In genomic region chr2:25286837-25287636, GRCm38 (mm10) we compare ENCODE assay signal across 12 mouse cellular contexts. TPM values are rescaled to one million over a fixed set of nuclear protein-coding genes. Genes with fewer than 3 reads are reported as not detected.
DNase-seq lines count a peak whose midpoint lies in the region; ATAC-seq and TF ChIP-seq lines count a peak whose summit lies in the region.
"Had no signal": no experiment of that assay in that cellular context is flagged by ENCODE, and none has a peak within 500 bp of the region (broad histone marks: within the 10 kb centered on the region; RNA-seq: fewer than 3 reads in every experiment).

No protein-coding gene starts in this region.

- H3K27me3 ChIP-seq in small intestine, adult 2 months (ENCODE audit: control insufficient read depth, insufficient read depth, low read length), result peaks cover 5% of the 10 kb centered on the region

- no peak for ATAC-seq in cerebellum, adult (ENCODE audit: insufficient number of reproducible peaks, low FRiP score, low TSS enrichment)
- ATAC-seq in megakaryocyte, adult 5-6 weeks (ENCODE audit: poor library complexity, severe bottlenecking), result no peak

- H3K36me3 ChIP-seq in small intestine, adult 2 months (ENCODE audit: control insufficient read depth, insufficient read depth, low read length), result peaks cover 22% of the 10 kb centered on the region

- peak; percentile 68 for DNase-seq in cerebellum, adult 11-12 months
- peak; percentile 29 for DNase-seq in ovary, postnatal 36 days (ENCODE audit: low spot score)
- DNase-seq in ovary, adult 18-20 months (ENCODE audit: low spot score), result no peak
- peak; percentile 47 to 65 for DNase-seq in kidney, postnatal 25 days
- no peak for DNase-seq in embryo, embryonic 10.5 days (ENCODE audit: low spot score)
- DNase-seq: adrenal gland, postnatal 36 days; right cerebral cortex, postnatal 14 days had no signal

- no peak for TF ChIP-seq POLR2A in small intestine, adult 2 months (IDR thresholded peaks at IDR 0.05; ENCODE audit: low read depth, low read length)

- H3K27ac ChIP-seq in small intestine, adult 2 months (ENCODE audit: insufficient read depth, low read depth, low read length), result peak overlapping the region; percentile 99

- no peak for TF ChIP-seq CTCF in small intestine, adult 2 months (IDR thresholded peaks at IDR 0.05; ENCODE audit: extremely low read depth, insufficient read length, insufficient replicate concordance, low read depth, low read length)

- no peak overlapping the region for H3K4me3 ChIP-seq in small intestine, adult 2 months (ENCODE audit: low read depth, low read length)

- H3K4me1 ChIP-seq in small intestine, adult 2 months (ENCODE audit: control insufficient read depth, insufficient read depth, insufficient read length, low read length), result peaks cover 57% of the 10 kb centered on the region

- WGBS in small intestine, adult 2 months, result 19% methylated on average over 7 of the region's 7 CpGs

RNA-seq across cellular contexts. Expression of gene Tmem210, which starts 0.9 kb away (rescaled TPM):
- not detected in 2 replicates for polyA plus RNA-seq in small intestine, adult 2 months (2012; rRNA removed)
- total RNA-seq in megakaryocyte, adult 5-6 weeks (2015), result not detected in 2 replicates
- total RNA-seq in megakaryocyte, adult 5-6 weeks (2017), result not detected in 2 replicates
- total RNA-seq: adrenal gland, postnatal 36 days; gastrocnemius, adult 8-10 months; liver, adult 2 months had no signal
- polyA plus RNA-seq: liver, adult 2 months had no signal

RNA-seq across cellular contexts. Expression of gene Lrrc26, which starts 2.7 kb away (rescaled TPM):
- 49.7 and 138 TPM in 2 replicates for polyA plus RNA-seq in small intestine, adult 2 months (2012; rRNA removed)
- total RNA-seq in megakaryocyte, adult 5-6 weeks (2015), result not detected in 2 replicates
- total RNA-seq in megakaryocyte, adult 5-6 weeks (2017), result not detected in 2 replicates
- total RNA-seq: adrenal gland, postnatal 36 days; gastrocnemius, adult 8-10 months; liver, adult 2 months had no signal

RNA-seq across cellular contexts. Expression of gene Anapc2, which starts 14.8 kb away (rescaled TPM):
- polyA plus RNA-seq in small intestine, adult 2 months (2012; rRNA removed), result 31.0 and 71.6 TPM in 2 replicates
- 28.9 and 40.5 TPM in 2 replicates for total RNA-seq in megakaryocyte, adult 5-6 weeks (2015)
- total RNA-seq in megakaryocyte, adult 5-6 weeks (2017), result 25.1 and 32.1 TPM in 2 replicates

RNA-seq across cellular contexts. Expression of gene Ssna1, which starts 14.8 kb away (rescaled TPM):
- 40.7 and 55.9 TPM in 2 replicates for polyA plus RNA-seq in small intestine, adult 2 months (2012; rRNA removed)
- 159 TPM in 2 replicates for total RNA-seq in megakaryocyte, adult 5-6 weeks (2015)
- total RNA-seq in megakaryocyte, adult 5-6 weeks (2017), result 61.1 and 86.0 TPM in 2 replicates

RNA-seq across cellular contexts. Expression of gene Tprn, which starts 24.6 kb away (rescaled TPM):
- polyA plus RNA-seq in small intestine, adult 2 months (2012; rRNA removed), result 183 and 436 TPM in 2 replicates
- 7.5 and 10.5 TPM in 2 replicates for total RNA-seq in megakaryocyte, adult 5-6 weeks (2015)
- total RNA-seq in megakaryocyte, adult 5-6 weeks (2017), result 5.2 and 6.0 TPM in 2 replicates

Comparison
In these comparisons a context has a peak if more than half of its experiments do, and no peak if none do; other contexts are left out.
1. DNase-seq: peak in cerebellum, adult 11-12 months (single experiment), ovary, postnatal 36 days (single experiment) and kidney, postnatal 25 days (2 of 2); none in ovary, adult 18-20 months (single experiment) and embryo, embryonic 10.5 days (single experiment).